Mouse (Mus musculus) gastrocnemius, adult 18-20 months (tissue): ENCODE results near the gene Ppfia4. TPM values are rescaled to one million over a fixed set of nuclear protein-coding genes. Genes with fewer than 3 reads are reported as not detected.
A peak's percentile ranks its signal among the peaks of the same experiment; 100 is the strongest.
"Not testable (repeated sequence)": the region's sequence is repeated elsewhere in the genome, so short reads cannot be mapped to it uniquely, and the experiment has no call there.

Experiments used
- DNase-seq: peaks from one replicate; pipeline ENCODE4 v3.0.0; 2021; ENCODE audit warnings: low spot score
- total RNA-seq, 2 experiments: library from RNA; stranded (reverse); gene quantifications; 2 replicates each; pipeline ENCODE4 v1.2.3; 2021

Ppfia4 gene
- total RNA-seq, 2 experiments from 2014 or later, result 0.21 to 0.43 TPM

DNA sequence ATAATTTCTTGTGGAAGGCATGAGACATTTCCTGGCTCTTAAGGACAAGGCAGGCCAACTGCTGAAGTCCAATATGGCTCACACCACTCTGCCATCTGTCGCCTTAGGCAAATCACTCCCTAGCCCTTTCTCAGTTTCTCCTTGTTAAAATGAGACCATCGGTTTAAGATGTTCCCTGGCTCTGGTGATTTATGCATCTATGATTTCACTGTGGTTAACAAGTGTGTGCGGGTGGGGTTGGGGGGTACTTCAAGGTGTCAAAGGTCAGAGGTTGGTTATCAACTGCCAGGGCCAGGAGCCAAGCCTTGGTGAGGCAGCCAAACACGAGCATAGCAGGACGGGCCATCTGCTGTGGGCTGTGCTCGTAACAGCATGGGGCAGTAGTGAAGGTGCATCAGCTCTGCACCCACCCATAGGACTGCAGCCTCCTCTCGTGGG, 58.2 kb downstream of the Ppfia4 start:
- peak; percentile 81 for DNase-seq

DNA sequence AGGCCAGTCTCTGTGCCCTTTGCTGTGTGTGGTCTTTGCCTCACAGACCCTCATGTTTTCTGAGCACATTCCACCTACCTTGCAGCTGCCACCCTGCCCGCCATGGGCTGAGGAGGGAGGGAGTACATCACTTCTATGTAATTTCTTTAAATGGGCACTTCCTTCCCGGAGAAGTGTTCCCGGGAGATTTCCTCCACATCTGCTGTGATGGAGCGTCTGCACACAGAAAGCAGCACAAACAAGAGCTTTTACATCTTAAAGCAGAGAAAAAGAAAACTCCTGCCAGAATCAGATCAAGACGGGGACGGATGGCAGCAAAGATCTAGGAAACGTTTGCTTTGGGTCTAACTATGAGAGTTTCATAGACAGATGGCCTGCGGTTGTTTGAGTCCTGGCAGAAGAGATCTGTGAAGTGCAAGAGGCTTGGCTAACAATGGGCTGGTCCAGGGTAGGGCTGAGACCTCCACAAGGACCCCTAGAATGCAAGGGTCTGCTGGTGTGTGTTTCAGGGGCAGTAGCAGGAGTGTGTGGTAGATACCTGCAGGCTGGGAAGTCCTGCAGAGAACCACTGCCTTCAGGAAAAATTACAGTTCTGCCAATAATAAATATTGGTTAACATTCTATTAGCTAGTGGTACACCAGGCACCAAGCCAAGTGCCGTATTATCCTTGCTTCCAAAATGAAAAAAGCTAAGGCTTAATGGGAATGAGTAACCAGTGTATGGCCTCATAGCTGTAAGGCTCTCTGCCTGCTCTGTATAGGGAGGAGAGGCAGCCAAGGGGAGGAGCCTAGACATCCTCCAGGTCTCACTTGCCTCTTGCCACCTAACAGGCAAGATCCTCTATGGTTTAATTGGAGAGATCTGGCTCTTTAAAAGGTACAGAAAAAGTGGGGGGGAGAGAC, 59.0 kb downstream of the Ppfia4 start:
- DNase-seq, result no peak

DNA sequence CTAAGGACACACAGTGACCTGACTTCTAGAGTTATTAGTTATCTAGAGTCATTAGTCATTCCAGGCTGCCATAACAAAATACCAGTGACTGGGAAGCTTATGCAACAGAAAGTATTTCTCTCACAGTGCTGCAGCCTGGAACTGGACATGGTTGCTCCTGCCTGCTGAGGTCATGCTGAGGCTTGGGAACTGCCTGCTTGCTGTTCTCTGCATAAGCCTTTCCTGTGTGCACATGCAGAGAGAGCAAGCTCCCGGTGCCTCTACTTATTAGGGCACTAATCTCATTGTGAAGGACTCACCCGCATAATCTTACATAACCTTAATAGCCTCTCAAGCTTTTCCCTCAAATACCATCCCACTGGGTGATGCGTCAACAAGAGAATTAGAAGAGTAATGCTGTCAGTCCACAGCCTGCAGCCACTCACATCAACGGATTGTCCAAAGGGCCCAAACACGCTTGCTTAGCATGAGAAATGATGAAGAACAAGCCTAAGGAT, 59.9 kb downstream of the Ppfia4 start:
- DNase-seq, result no peak

DNA sequence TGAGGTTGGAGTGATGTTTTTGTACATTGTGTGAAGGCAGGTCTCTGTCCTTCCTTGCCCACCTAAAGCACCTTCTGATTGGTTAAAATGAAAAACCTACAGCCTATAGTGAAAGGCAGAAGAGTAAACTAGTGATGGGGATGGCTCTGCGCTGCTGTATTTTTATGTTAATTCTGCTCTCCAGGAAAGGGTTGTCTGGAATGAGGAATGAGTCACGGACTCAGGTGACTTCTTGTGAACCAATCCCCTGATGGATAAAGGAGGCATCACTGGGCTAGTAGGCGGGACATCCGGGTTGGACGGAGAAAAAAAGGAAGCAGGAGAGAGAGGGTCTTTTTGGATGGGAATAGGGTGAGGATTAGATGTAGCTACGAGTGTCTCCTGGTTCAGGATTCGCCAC, 62.7 kb downstream of the Ppfia4 start:
- no peak for DNase-seq

DNA sequence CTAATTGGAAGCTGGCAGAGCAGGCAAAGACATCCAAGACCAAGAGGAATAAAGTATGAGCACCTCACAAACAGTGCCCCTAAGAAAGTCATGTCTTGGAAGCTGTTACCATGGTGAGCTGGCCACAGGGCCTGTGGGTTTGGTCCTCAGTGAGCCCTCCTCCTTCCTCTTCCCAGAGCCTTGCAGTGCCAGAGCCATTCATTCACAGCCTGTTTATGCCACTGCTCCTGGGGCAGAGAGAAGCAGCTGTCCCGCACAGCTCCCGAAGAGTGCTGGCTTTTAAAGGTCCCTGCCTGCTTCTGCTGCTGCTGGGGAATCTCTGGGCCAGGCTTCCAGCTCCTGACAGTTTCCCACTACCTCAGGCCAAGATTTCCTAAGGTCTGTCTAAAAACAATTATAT, 66.9 kb downstream of the Ppfia4 start:
- no peak for DNase-seq

DNA sequence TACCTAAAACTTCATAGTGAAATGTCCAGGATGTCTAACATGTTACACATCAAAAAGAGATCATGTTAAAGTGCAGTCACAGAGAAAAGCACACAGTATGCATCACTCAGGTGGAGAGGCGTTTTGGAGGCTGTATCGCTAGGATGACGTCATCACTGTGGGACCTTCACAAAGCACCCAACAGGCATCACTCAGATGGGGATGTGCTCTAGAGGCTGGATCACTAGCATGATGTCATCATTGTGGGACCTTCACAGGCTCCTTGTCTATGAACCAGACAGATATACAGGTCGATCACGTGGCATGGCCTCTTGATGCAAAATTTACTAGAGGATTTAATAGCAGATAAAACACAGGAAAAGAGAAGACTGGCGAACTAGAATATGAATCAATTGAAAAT, 68.4 kb downstream of the Ppfia4 start:
- DNase-seq, result no peak

DNA sequence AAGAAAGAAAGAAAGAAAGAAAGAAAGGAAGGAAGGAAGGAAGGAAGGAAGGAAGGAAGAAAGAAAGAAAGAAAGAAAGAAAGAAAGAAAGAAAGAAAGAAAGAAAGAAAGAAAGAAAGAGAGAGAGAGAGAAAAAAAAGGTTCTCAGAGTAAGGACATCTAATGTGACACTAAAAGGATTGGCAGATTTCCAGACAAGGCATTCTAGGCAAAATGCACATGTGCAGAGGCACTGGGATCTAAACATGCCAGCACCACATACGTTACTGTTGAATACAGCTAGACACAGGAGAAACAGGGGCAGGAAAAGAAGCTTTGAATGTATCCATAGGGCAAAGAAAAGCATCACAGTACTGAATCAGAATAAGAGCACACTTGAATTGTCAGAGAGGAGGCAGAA, 83.0 kb downstream of the Ppfia4 start:
- not testable (repeated sequence) for DNase-seq

Other genes with a start within 250 kb of the Ppfia4 start
- gene Chit1, start 221.7 kb downstream of the Ppfia4 start, total RNA-seq, result not detected
- gene Chil1, start 150.8 kb downstream of the Ppfia4 start, total RNA-seq, result 1 to 10 TPM; 1.1 to 2.0 TPM
- gene Mybph, start 139.5 kb downstream of the Ppfia4 start, total RNA-seq, result 100 to 1,000 TPM; 192 to 275 TPM
- under 1 TPM; 0.25 to 0.66 TPM for gene Adora1, start 97.5 kb downstream of the Ppfia4 start, total RNA-seq
- 10 to 100 TPM; 10.4 to 18.9 TPM for gene Myog, start 42.9 kb downstream of the Ppfia4 start, total RNA-seq
- gene Tmem183a, start 29.1 kb upstream of the Ppfia4 start, total RNA-seq, result 10 to 100 TPM; 10.1 to 10.4 TPM
- gene 4933406M09Rik, start 53.0 kb upstream of the Ppfia4 start, total RNA-seq, result not detected
- gene Cyb5r1, start 72.6 kb upstream of the Ppfia4 start, total RNA-seq, result 10 to 100 TPM; 80.0 to 84.8 TPM
- gene Adipor1, start 82.5 kb upstream of the Ppfia4 start, total RNA-seq, result 100 to 1,000 TPM; 184 to 193 TPM
- 10 to 100 TPM; 18.0 to 20.3 TPM for gene Klhl12, start 122.6 kb upstream of the Ppfia4 start, total RNA-seq
- 1 to 10 TPM; 5.5 to 6.3 TPM for gene Rabif, start 161.7 kb upstream of the Ppfia4 start, total RNA-seq
- not detected for gene Mgat4e, start 216.8 kb upstream of the Ppfia4 start, total RNA-seq
- gene Kdm5b, start 227.2 kb upstream of the Ppfia4 start, total RNA-seq, result 1 to 10 TPM; 8.0 to 8.3 TPM